Mouse (Mus musculus): ENCODE results near the gene Zcchc14.

Zcchc14 gene

GRCm38 (mm10) chr8:121613419-121613818 is 39.3 kb downstream of the Zcchc14 start:
- ChIA-PET POLR2A (interaction anchor here in 1 of 4 experiments (0.6 kb wide), 2 partner anchors 238 to 1552 kb away, joined by 3 to 5 read pairs; no protein-coding TSS in a partner anchor), CTCF (interaction anchor here in 1 of 4 experiments (0.5 to 3.2 kb wide), 2 partner anchors 11 to 989 kb away, joined by 4 to 9 read pairs; no protein-coding TSS in a partner anchor)

- ChIA-PET CTCF (interaction anchor here in 1 of 4 experiments (1.0 kb wide), 1 partner anchor 78 kb away, joined by 4 read pairs; no protein-coding TSS in a partner anchor), POLR2A (no interaction called here)
Measured at GRCm38 (mm10) chr8:121609916-121610315, 42.8 kb downstream of the Zcchc14 start.

- ChIA-PET POLR2A (interaction anchor here in 1 of 4 experiments (1.1 to 2.9 kb wide), 3 partner anchors 10 to 59 kb away, joined by 3 to 12 read pairs (median 4); partner anchors contain the start of gene Map1lc3b), CTCF (interaction anchor here (0.6 to 2.2 kb wide), 9 partner anchors 10 to 178 kb away, joined by 3 to 13 read pairs (median 4); partner anchors contain the start of gene 1700018B08Rik (in 1 of the 4))
Measured at GRCm38 (mm10) chr8:121609251-121609650, 43.5 kb downstream of the Zcchc14 start.

- POLR2A ChIA-PET = interaction anchor here (0.6 to 2.9 kb wide), 20 partner anchors 8 to 222 kb away, joined by 3 to 14 read pairs (median 4); partner anchors contain the start of genes Map1lc3b (in 3 of the 4), Fbxo31 (in 2 of the 4) and Zcchc14 (in 1 of the 4)
- CTCF ChIA-PET = interaction anchor here (0.5 to 2.4 kb wide), 65 partner anchors 8 to 1319 kb away, joined by 3 to 21 read pairs (median 3); partner anchors contain the start of genes Zcchc14 (in 2 of the 4), 1700018B08Rik (in 1 of the 4), Fbxo31 (in 1 of the 4) and Map1lc3b (in 1 of the 4)
Measured at GRCm38 (mm10) chr8:121607661-121608060, 45.0 kb downstream of the Zcchc14 start.

- CTCF ChIA-PET = interaction anchor here (0.6 to 4.3 kb wide), 13 partner anchors 11 to 1008 kb away, joined by 3 to 44 read pairs (median 4); partner anchors contain the start of gene Map1lc3b (in 1 of the 4)
- POLR2A ChIA-PET = interaction anchor here in 3 of 4 experiments (1.0 to 3.1 kb wide), 5 partner anchors 12 to 51 kb away, joined by 3 to 21 read pairs (median 6); partner anchors contain the start of gene Map1lc3b (in 2 of the 3)
Measured at GRCm38 (mm10) chr8:121603801-121604200, 48.9 kb downstream of the Zcchc14 start.

- ChIA-PET CTCF (interaction anchor here (0.5 to 4.3 kb wide), 90 partner anchors 8 to 499 kb away, joined by 3 to 44 read pairs (median 4); partner anchors contain the start of genes Map1lc3b (in 3 of the 4), Fbxo31 (in 2 of the 4), Zcchc14 (in 2 of the 4) and Klhdc4 (in 1 of the 4)), POLR2A (interaction anchor here (0.5 to 1.8 kb wide), 22 partner anchors 9 to 248 kb away, joined by 3 to 23 read pairs (median 4); partner anchors contain the start of gene Map1lc3b (in 3 of the 4))
Measured at GRCm38 (mm10) chr8:121602860-121603259, 49.8 kb downstream of the Zcchc14 start.

GRCm38 (mm10) chr8:121602411-121602810 is 50.3 kb downstream of the Zcchc14 start:
- ChIA-PET CTCF (interaction anchor here (0.5 to 4.3 kb wide), 89 partner anchors 8 to 1045 kb away, joined by 3 to 44 read pairs (median 4); partner anchors contain the start of genes Map1lc3b (in 3 of the 4), Fbxo31 (in 2 of the 4), Klhdc4 (in 1 of the 4) and Mthfsd (in 1 of the 4)), POLR2A (interaction anchor here (0.5 to 1.8 kb wide), 23 partner anchors 8 to 249 kb away, joined by 3 to 23 read pairs (median 3); partner anchors contain the start of gene Map1lc3b (in 3 of the 4))

GRCm38 (mm10) chr8:121599842-121600241 is 52.9 kb downstream of the Zcchc14 start:
- ChIA-PET CTCF (interaction anchor here in 3 of 4 experiments (0.6 to 1.6 kb wide), 12 partner anchors 8 to 372 kb away, joined by 3 to 10 read pairs (median 3); partner anchors contain the start of gene Fbxo31 (in 1 of the 3)), POLR2A (interaction anchor here in 3 of 4 experiments (0.6 to 1.8 kb wide), 7 partner anchors 8 to 51 kb away, joined by 3 to 13 read pairs (median 4); partner anchors contain the start of genes Map1lc3b (in 2 of the 3) and Fbxo31 (in 1 of the 3))

- CTCF ChIA-PET = interaction anchor here in 3 of 4 experiments (0.7 to 2.1 kb wide), 9 partner anchors 8 to 66 kb away, joined by 3 to 10 read pairs (median 4); partner anchors contain the start of gene Fbxo31 (in 1 of the 3)
- POLR2A ChIA-PET = interaction anchor here in 2 of 4 experiments (0.9 to 12.3 kb wide), 7 partner anchors 8 to 55 kb away, joined by 3 to 167 read pairs (median 6); partner anchors contain the start of genes Map1lc3b (in 2 of the 2) and Fbxo31 (in 1 of the 2)
Measured at GRCm38 (mm10) chr8:121598892-121599291, 53.8 kb downstream of the Zcchc14 start.

GRCm38 (mm10) chr8:121598190-121598589 is 54.5 kb downstream of the Zcchc14 start:
- ChIA-PET POLR2A (interaction anchor here in 3 of 4 experiments (0.8 to 12.3 kb wide), 11 partner anchors 10 to 56 kb away, joined by 3 to 167 read pairs (median 5); partner anchors contain the start of gene Fbxo31 (in 3 of the 3)), CTCF (interaction anchor here in 3 of 4 experiments (0.6 to 2.1 kb wide), 7 partner anchors 9 to 60 kb away, joined by 3 to 10 read pairs (median 5); no protein-coding TSS in a partner anchor)

GRCm38 (mm10) chr8:121597492-121597891 is 55.2 kb downstream of the Zcchc14 start:
- CTCF ChIA-PET = interaction anchor here (0.5 to 2.1 kb wide), 8 partner anchors 10 to 65 kb away, joined by 3 to 10 read pairs (median 4); no protein-coding TSS in a partner anchor
- POLR2A ChIA-PET = interaction anchor here in 3 of 4 experiments (0.5 to 12.3 kb wide), 11 partner anchors 8 to 56 kb away, joined by 3 to 167 read pairs (median 5); partner anchors contain the start of gene Fbxo31 (in 3 of the 3)

- ChIA-PET POLR2A (interaction anchor here in 3 of 4 experiments (0.5 to 12.3 kb wide), 13 partner anchors 9 to 423 kb away, joined by 3 to 234 read pairs (median 4); partner anchors contain the start of gene Fbxo31 (in 2 of the 3)), CTCF (interaction anchor here in 3 of 4 experiments (0.6 to 3.1 kb wide), 7 partner anchors 9 to 1313 kb away, joined by 3 to 10 read pairs (median 5); no protein-coding TSS in a partner anchor)
Measured at GRCm38 (mm10) chr8:121593983-121594382, 58.7 kb downstream of the Zcchc14 start.

GRCm38 (mm10) chr8:121593293-121593692 is 59.4 kb downstream of the Zcchc14 start:
- POLR2A ChIA-PET = interaction anchor here in 3 of 4 experiments (0.6 to 12.3 kb wide), 13 partner anchors 9 to 1706 kb away, joined by 3 to 234 read pairs (median 4); partner anchors contain the start of gene Fbxo31 (in 2 of the 3)

GRCm38 (mm10) chr8:121591178-121592066 is 61.3 kb downstream of the Zcchc14 start:
- ChIA-PET POLR2A (interaction anchor here (0.6 to 12.3 kb wide), 68 partner anchors 8 to 920 kb away, joined by 3 to 234 read pairs (median 4); partner anchors contain the start of genes Fbxo31 (in 4 of the 4), Zcchc14 (in 3 of the 4), 1700018B08Rik (in 1 of the 4) and Slc7a5 (in 1 of the 4)), CTCF (interaction anchor here (0.5 to 3.3 kb wide), 31 partner anchors 8 to 1832 kb away, joined by 3 to 44 read pairs (median 4); partner anchors contain the start of genes Fbxo31 (in 2 of the 4), Def8 (in 1 of the 4) and Zcchc14 (in 1 of the 4))

More at GRCm38 (mm10) chr8:121593293-121593692, 59.4 kb downstream of the Zcchc14 start:
- CTCF ChIA-PET = interaction anchor here in 3 of 4 experiments (0.6 to 3.1 kb wide), 8 partner anchors 9 to 1314 kb away, joined by 3 to 10 read pairs (median 4); no protein-coding TSS in a partner anchor

GRCm38 (mm10) chr8:121590203-121591177 is 62.2 kb downstream of the Zcchc14 start, which contains the start of gene Map1lc3b:
TSS of gene Map1lc3b (plus strand) at chr8:121590361.
- ChIA-PET CTCF (interaction anchor here (0.5 to 3.3 kb wide), 35 partner anchors 9 to 1833 kb away, joined by 3 to 44 read pairs (median 4); partner anchors contain the start of genes Fbxo31 (in 2 of the 4), Def8 (in 1 of the 4) and Zcchc14 (in 1 of the 4)), POLR2A (interaction anchor here (0.5 to 12.3 kb wide), 85 partner anchors 8 to 933 kb away, joined by 3 to 234 read pairs (median 4); partner anchors contain the start of genes Fbxo31 (in 4 of the 4), Zcchc14 (in 3 of the 4), 1700018B08Rik (in 1 of the 4) and Slc7a5 (in 1 of the 4))

Measured in embryonic stem cell, embryonic (primary cell).